Mouse (Mus musculus) heart, postnatal 0 days (tissue): Measurements from ENCODE around the gene Klhl30.

Experiments
- CTCF ChIP-seq: IDR thresholded peaks from 2 replicates; pipeline ENCODE4 v1.5.1; 2016; ENCODE audit warnings: antibody characterized with exemption, control low read depth, low read depth
- EP300 ChIP-seq: IDR thresholded peaks from 2 replicates; pipeline ENCODE4 v1.6.1; 2016; ENCODE audit warnings: antibody characterized with exemption, low read depth

DNA sequence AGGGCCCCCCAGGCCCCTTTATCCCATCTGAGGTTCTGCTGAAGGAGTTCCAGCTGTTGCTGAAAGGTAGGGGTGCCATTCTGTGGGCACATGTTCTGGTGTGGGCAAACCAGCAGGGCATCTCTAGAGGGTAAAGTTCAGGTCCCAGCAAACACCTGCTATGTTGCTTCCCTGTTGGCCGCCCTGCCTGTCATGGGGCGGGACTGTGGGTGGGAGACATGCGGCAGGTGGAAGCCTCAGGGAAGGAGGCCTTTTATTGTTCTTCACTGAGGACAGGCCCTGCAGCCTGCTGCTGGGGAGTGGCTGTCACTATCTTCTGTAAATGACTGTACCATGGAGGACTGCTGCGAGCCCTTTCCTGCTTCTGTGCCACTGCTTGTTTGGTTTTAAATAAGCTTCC lies 18.6 kb downstream of the Klhl30 start:
- TF ChIP-seq CTCF (no peak), EP300 (no peak)
